Mouse (Mus musculus) MEL (cell line): ENCODE measurements at regions not wholly inside any gene's neighbourhood (a gene's known extent, or its start where the extent isn't known, plus 50 kb on each side); places are given as distances from the start of the nearest gene placed in this dataset.
"Not testable (repeated sequence)": the region's sequence is repeated elsewhere in the genome, so short reads cannot be mapped to it uniquely, and the experiment has no call there.

Source experiments
- DNase-seq: peaks from one replicate; pipeline ENCODE4 v3.0.0; 2011; ENCODE audit warnings: low read depth, low spot score
- H3K27ac ChIP-seq: 2 replicates; pipeline ENCODE4 v1.5.1; 2012; ENCODE audit warnings: low read depth, mild to moderate bottlenecking, control low read depth, low read length, moderate library complexity; ENCODE audit not compliant: control insufficient read depth
- H3K27me3 ChIP-seq, 2 experiments: fragments of 150-350 bp in 1 of 2; sonication (generic) in 1 of 2; 2 replicates each; pipeline ENCODE4 v1.6.1; 2012; ENCODE audit warnings: low read length in 2 of 2, mild to moderate bottlenecking in 2 of 2, improper control_type of control experiment in 1 of 2, moderate library complexity in 1 of 2; ENCODE audit not compliant: insufficient read depth in 2 of 2, control insufficient read depth in 1 of 2
- H3K36me3 ChIP-seq, 2 experiments: 2 replicates each; pipeline ENCODE4 v1.6.1; 2012 to 2014; ENCODE audit warnings: low read length in 2 of 2, improper control_type of control experiment in 1 of 2, inconsistent platforms in 1 of 2, mild to moderate bottlenecking in 1 of 2; ENCODE audit not compliant: insufficient read depth in 2 of 2, control insufficient read depth in 1 of 2
- H3K4me1 ChIP-seq, 2 experiments: fragments of 150-350 bp in 1 of 2; sonication (generic) in 1 of 2; 2 replicates each; pipeline ENCODE4 v1.6.1; 2012; ENCODE audit warnings: low read length in 2 of 2, improper control_type of control experiment in 1 of 2, mild to moderate bottlenecking in 1 of 2; ENCODE audit not compliant: insufficient read depth in 2 of 2, control insufficient read depth in 1 of 2
- H3K4me3 ChIP-seq, 2 experiments: fragments of 150-350 bp in 1 of 2; sonication (generic) in 1 of 2; 2 replicates each; pipeline ENCODE4 v1.5.1; 2012; ENCODE audit warnings: low read depth in 2 of 2, low read length in 2 of 2, mild to moderate bottlenecking in 2 of 2, moderate library complexity in 2 of 2, control low read depth in 1 of 2, improper control_type of control experiment in 1 of 2; ENCODE audit not compliant: control insufficient read depth in 1 of 2, insufficient read depth in 1 of 2
- H3K79me2 ChIP-seq: 2 replicates; pipeline ENCODE4 v1.6.1; 2012; ENCODE audit warnings: mild to moderate bottlenecking, low read length, moderate library complexity; ENCODE audit not compliant: control insufficient read depth, poor library complexity, insufficient read depth
- H3K9ac ChIP-seq: 2 replicates; pipeline ENCODE4 v1.6.1; 2012; ENCODE audit warnings: low read depth, mild to moderate bottlenecking, control low read depth, low read length, moderate library complexity; ENCODE audit not compliant: control insufficient read depth, poor library complexity, severe bottlenecking
- H3K9me3 ChIP-seq: fragments of 150-350 bp; sonication (generic); replicated peaks from 2 replicates; pipeline ENCODE4 v1.6.1; 2012; ENCODE audit warnings: mild to moderate bottlenecking, low read length, improper control_type of control experiment, moderate library complexity; ENCODE audit not compliant: insufficient read depth
- MYB ChIP-seq: IDR thresholded peaks from 2 replicates; pipeline ENCODE4 v1.6.1; 2011; ENCODE audit warnings: mild to moderate bottlenecking, low read depth, low read length, improper control_type of control experiment
- NELFE ChIP-seq: IDR thresholded peaks from 2 replicates; pipeline ENCODE4 v1.6.1; 2011; ENCODE audit warnings: low read depth, low read length, improper control_type of control experiment
- NRF1 ChIP-seq: IDR thresholded peaks from 2 replicates; pipeline ENCODE4 v1.6.1; 2014; ENCODE audit warnings: low read depth, mild to moderate bottlenecking, inconsistent platforms, low read length, improper control_type of control experiment, moderate library complexity; ENCODE audit not compliant: poor library complexity, insufficient read depth, severe bottlenecking
- POLR2AphosphoS2 ChIP-seq: IDR thresholded peaks from 2 replicates; pipeline ENCODE4 v1.6.1; 2011; ENCODE audit warnings: low read length, improper control_type of control experiment
- RCOR1 ChIP-seq: IDR thresholded peaks from 2 replicates; pipeline ENCODE4 v1.6.1; 2012; ENCODE audit warnings: low read depth, mild to moderate bottlenecking, inconsistent platforms, low read length, improper control_type of control experiment

- not testable (repeated sequence) for H3K9ac ChIP-seq, H3K4me3 ChIP-seq, H3K27me3 ChIP-seq, H3K27ac ChIP-seq, H3K79me2 ChIP-seq, H3K4me1 ChIP-seq, DNase-seq, H3K9me3 ChIP-seq, H3K36me3 ChIP-seq
Measured at GRCm38 (mm10) chr3:96374343-96374624, 77.8 kb downstream of the BC107364 start.

GRCm38 (mm10) chr3:96373600-96374342 is 78.3 kb downstream of the BC107364 start:
- H3K36me3 ChIP-seq, H3K27me3 ChIP-seq, H3K4me1 ChIP-seq, H3K79me2 ChIP-seq, H3K9me3 ChIP-seq, DNase-seq: not testable (repeated sequence)
- peak overlapping the region; percentile 53; the same call in 1 of the 2 replicates for H3K9ac ChIP-seq
- H3K27ac ChIP-seq, result peak overlapping the region; percentile 28; the same call in 1 of the 2 replicates
- peak overlapping the region in 1 of 2 experiments; percentile 23; a peak in 2 of 4 replicates for H3K4me3 ChIP-seq

- H3K27me3 ChIP-seq, H3K4me1 ChIP-seq, H3K79me2 ChIP-seq, DNase-seq, H3K4me3 ChIP-seq, H3K9me3 ChIP-seq, H3K9ac ChIP-seq, H3K36me3 ChIP-seq, H3K27ac ChIP-seq: not testable (repeated sequence)
Measured at GRCm38 (mm10) chr3:96362581-96362980, 68.8 kb upstream of the Fcgr1 start.

- Histone ChIP-seq H3K9me3 (no peaks in the 10 kb centered on the region), H3K79me2 (no peaks in the 10 kb centered on the region), H3K27me3 (no peaks in the 10 kb centered on the region), H3K4me3 (peak overlapping the region; percentile 31 to 33; a peak in 2 of 4 replicates), H3K4me1 (peaks cover 0 to 2% of the 10 kb centered on the region in 2 experiments; a peak in 1 of 4 replicates), H3K27ac (no peak overlapping the region), H3K36me3 (no peaks in the 10 kb centered on the region)
- DNase-seq, result peak; percentile 73
- peak; percentile 55; the same call in 1 of the 2 replicates for TF ChIP-seq NRF1
- no peak for TF ChIP-seq POLR2AphosphoS2
- TF ChIP-seq NELFE, result no peak
- 0 out of 2 replicates have a peak, but pooled peaks have one; percentile 33 for TF ChIP-seq RCOR1
- TF ChIP-seq MYB, result no peak
- TF ChIP-seq, all 39 proteins: peak for 2
- H3K9ac ChIP-seq, result peak overlapping the region; percentile 37
Measured at GRCm38 (mm10) chr3:96360816-96361215, 67.0 kb upstream of the Fcgr1 start.

- H3K4me1 ChIP-seq, H3K36me3 ChIP-seq, H3K79me2 ChIP-seq, H3K27ac ChIP-seq, H3K27me3 ChIP-seq, DNase-seq, H3K9me3 ChIP-seq: not testable (repeated sequence)
- Histone ChIP-seq H3K4me3 (peak overlapping the region; percentile 33 to 56), H3K9ac (peak overlapping the region; percentile 46)
Measured at GRCm38 (mm10) chr3:96360214-96360536, 66.4 kb upstream of the Fcgr1 start.

- not testable (repeated sequence) for H3K9ac ChIP-seq, H3K27me3 ChIP-seq, H3K4me3 ChIP-seq, DNase-seq, H3K27ac ChIP-seq, H3K9me3 ChIP-seq, H3K4me1 ChIP-seq, H3K79me2 ChIP-seq, H3K36me3 ChIP-seq
Measured at GRCm38 (mm10) chr3:96359507-96360213, 65.9 kb upstream of the Fcgr1 start.
